Mouse (Mus musculus): ENCODE measurements around the gene Prex1. TPM values are rescaled to one million over a fixed set of nuclear protein-coding genes. Genes with fewer than 3 reads are reported as not detected.

Prex1 gene
- polyA plus RNA-seq, 1 experiment from 2014 or later = 16.0 TPM

DNA sequence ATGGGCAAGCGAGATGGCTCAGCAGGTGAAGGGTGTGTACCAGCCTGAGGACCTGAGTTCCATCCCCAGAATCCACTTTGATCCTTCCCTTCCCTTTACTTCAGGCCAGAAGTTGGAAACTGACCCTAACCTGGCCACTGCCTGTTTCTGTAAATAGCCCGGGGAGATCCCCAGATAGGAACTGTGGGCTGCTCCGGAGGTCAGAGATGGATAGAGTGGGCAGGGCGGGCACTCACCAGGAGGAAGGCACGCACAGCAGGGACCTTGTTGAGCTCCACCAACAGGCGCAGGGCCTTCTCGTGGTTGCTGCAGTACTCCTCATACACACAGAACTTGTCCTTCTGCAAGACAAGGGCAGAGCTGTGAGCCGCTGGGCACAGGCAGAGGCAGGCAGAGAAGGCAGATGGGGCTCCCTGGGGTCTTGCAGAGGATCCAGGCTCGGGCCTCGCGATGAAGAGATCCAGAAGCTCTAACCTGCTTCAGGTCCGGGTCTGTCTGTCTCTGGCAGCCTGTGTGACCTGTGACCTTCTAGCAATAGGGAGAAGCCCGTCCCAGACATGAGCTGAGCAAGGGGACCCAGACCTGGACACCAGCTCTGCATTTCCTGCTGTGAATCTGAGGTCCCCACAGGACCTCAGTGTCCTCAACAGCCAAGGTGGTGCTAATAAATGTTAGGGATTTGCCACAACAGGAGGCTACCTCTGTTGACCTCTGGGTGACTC is 75.4 kb downstream of the Prex1 start:
- no peaks in the 10 kb centered on the region for H3K36me3 ChIP-seq (ENCODE audit: control insufficient read depth, insufficient read depth, low read length)
- 74% methylated on average over 13 of the region's 13 CpGs for WGBS

DNA sequence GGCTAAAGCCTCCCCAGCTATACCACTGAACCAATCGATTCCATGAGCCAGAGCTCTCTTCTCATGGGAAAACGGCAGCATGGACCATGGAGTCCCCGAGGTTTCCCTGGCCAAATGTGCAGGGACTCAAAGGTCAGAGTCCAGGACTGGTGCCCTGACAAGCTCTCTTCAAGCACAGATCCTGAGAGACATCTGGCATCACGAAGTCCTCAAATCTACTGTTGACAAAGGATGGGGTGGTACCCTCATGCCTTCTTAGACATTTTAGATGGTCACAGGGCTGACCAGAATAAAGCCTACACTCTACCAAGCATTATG is 76.0 kb downstream of the Prex1 start:
- no peak overlapping the region for H3K4me3 ChIP-seq (ENCODE audit: low read depth, low read length)
- WGBS = 76% methylated on average over 4 of the region's 4 CpGs
- peaks cover 2% of the 10 kb centered on the region; the same call in 1 of the 2 replicates for H3K36me3 ChIP-seq (ENCODE audit: control insufficient read depth, insufficient read depth, low read length)

More for the DNA sequence above, 75.4 kb downstream of the Prex1 start:
- DNase-seq (ENCODE audit: low spot score) (no peak), ATAC-seq (ENCODE audit: insufficient number of reproducible peaks, low FRiP score, low TSS enrichment, low read depth) (no peak; the same call in 1 of the 2 replicates)
- Histone ChIP-seq H3K4me3 (ENCODE audit: low read depth, low read length) (no peak overlapping the region), H3K27me3 (ENCODE audit: control insufficient read depth, insufficient read depth, low read length) (no peaks in the 10 kb centered on the region), H3K9ac (ENCODE audit: low read length) (no peak overlapping the region), H3K4me1 (ENCODE audit: control insufficient read depth, insufficient read depth, low read length) (no peaks in the 10 kb centered on the region), H3K9me3 (ENCODE audit: control insufficient read depth, low read length) (no peaks in the 10 kb centered on the region), H3K27ac (replicated peaks; ENCODE audit: low read depth, low read length) (no peak overlapping the region), H3K4me2 (ENCODE audit: low read depth, severe bottlenecking) (no peak overlapping the region)

DNA sequence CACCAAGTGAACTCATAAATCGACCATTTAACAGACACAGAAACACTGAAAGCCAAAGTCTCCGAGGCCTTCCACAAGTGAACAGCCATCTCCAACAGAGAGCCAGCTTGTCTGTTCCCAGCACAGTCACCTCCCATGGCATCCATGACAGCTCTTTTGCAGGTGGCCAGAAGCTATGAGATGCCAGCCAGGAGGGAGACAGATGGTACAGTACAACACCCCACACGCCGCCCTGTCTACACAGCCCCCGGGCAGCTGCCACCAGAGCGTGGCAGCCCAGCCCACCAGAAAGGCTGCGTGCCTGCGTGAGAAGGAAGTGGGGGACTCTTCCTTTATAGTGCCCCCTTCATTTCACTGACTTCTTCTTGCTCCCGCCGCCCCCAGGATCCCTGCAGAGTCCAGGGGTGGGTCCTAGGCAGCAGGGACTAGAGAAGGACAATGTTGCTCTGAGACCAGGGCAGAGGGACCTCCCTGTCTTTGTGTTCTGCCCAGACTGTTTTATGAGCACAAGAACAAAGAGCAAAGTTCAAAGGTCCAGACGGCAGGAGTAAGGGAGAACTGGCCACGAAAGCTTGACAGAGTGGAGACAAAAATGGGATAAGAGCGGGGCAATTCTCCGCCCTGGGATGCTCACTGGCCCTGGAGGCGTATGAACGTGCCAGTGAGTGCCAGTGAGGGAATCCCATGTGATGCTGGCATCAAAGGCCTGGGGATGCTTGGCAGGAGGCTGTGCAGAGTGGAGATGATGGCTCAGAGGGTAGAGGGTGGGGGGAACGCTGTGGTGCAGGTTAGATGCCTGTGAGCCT is 76.6 kb downstream of the Prex1 start:
- H3K4me3 ChIP-seq (ENCODE audit: low read depth, low read length) = no peak overlapping the region
- DNase-seq (ENCODE audit: low spot score) (no peak), ATAC-seq (ENCODE audit: insufficient number of reproducible peaks, low FRiP score, low TSS enrichment, low read depth) (no peak)
- H3K9me3 ChIP-seq (ENCODE audit: control insufficient read depth, low read length) = no peaks in the 10 kb centered on the region
- H3K4me2 ChIP-seq (ENCODE audit: low read depth, severe bottlenecking) = no peak overlapping the region
- H3K27ac ChIP-seq (replicated peaks; ENCODE audit: low read depth, low read length) = no peak overlapping the region
- WGBS = 70% methylated on average over 17 of the region's 17 CpGs
- peaks cover 5% of the 10 kb centered on the region; the same call in 1 of the 2 replicates for H3K36me3 ChIP-seq (ENCODE audit: control insufficient read depth, insufficient read depth, low read length)
- no peak overlapping the region for H3K9ac ChIP-seq (ENCODE audit: low read length)
- H3K27me3 ChIP-seq (ENCODE audit: control insufficient read depth, insufficient read depth, low read length) = no peaks in the 10 kb centered on the region
- H3K4me1 ChIP-seq (ENCODE audit: control insufficient read depth, insufficient read depth, low read length) = no peaks in the 10 kb centered on the region

More for the DNA sequence above, 76.0 kb downstream of the Prex1 start:
- Histone ChIP-seq H3K4me1 (ENCODE audit: control insufficient read depth, insufficient read depth, low read length) (no peaks in the 10 kb centered on the region), H3K27me3 (ENCODE audit: control insufficient read depth, insufficient read depth, low read length) (no peaks in the 10 kb centered on the region), H3K9ac (ENCODE audit: low read length) (no peak overlapping the region), H3K9me3 (ENCODE audit: control insufficient read depth, low read length) (no peaks in the 10 kb centered on the region), H3K4me2 (ENCODE audit: low read depth, severe bottlenecking) (no peak overlapping the region), H3K27ac (replicated peaks; ENCODE audit: low read depth, low read length) (no peak overlapping the region)
- DNase-seq (ENCODE audit: low spot score) (no peak), ATAC-seq (ENCODE audit: insufficient number of reproducible peaks, low FRiP score, low TSS enrichment, low read depth) (no peak)

DNA sequence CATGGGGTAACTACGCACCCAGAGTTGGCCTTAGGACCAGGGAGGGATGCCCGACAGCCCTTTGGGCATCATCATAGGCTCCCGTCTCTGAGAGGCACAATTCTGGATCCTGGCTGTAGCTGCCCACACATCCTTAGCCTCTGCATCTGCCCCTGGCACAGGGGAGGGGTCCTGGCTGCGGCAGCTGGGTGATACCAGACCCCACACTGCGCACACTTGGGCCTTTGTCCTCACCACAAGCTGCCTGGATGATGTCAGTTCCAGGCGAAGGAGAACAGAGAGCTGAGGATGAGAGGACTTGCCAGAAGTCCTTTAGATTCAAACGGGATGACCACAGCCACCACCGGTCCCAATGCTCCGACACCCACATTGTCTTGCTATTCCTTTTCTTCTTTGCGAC is 78.1 kb downstream of the Prex1 start:
- no peak for ATAC-seq (ENCODE audit: insufficient number of reproducible peaks, low FRiP score, low TSS enrichment, low read depth)
- peaks cover 5% of the 10 kb centered on the region; the same call in 1 of the 2 replicates for H3K36me3 ChIP-seq (ENCODE audit: control insufficient read depth, insufficient read depth, low read length)
- H3K4me1 ChIP-seq (ENCODE audit: control insufficient read depth, insufficient read depth, low read length) = no peaks in the 10 kb centered on the region
- H3K4me2 ChIP-seq (ENCODE audit: low read depth, severe bottlenecking) = no peak overlapping the region
- H3K9ac ChIP-seq (ENCODE audit: low read length) = no peak overlapping the region
- 92% methylated on average over 10 of the region's 10 CpGs for WGBS
- H3K4me3 ChIP-seq (ENCODE audit: low read depth, low read length) = no peak overlapping the region
- H3K27me3 ChIP-seq (ENCODE audit: control insufficient read depth, insufficient read depth, low read length) = no peaks in the 10 kb centered on the region
- DNase-seq (ENCODE audit: low spot score) = no peak
- no peak overlapping the region for H3K27ac ChIP-seq (replicated peaks; ENCODE audit: low read depth, low read length)
- no peaks in the 10 kb centered on the region for H3K9me3 ChIP-seq (ENCODE audit: control insufficient read depth, low read length)

DNA sequence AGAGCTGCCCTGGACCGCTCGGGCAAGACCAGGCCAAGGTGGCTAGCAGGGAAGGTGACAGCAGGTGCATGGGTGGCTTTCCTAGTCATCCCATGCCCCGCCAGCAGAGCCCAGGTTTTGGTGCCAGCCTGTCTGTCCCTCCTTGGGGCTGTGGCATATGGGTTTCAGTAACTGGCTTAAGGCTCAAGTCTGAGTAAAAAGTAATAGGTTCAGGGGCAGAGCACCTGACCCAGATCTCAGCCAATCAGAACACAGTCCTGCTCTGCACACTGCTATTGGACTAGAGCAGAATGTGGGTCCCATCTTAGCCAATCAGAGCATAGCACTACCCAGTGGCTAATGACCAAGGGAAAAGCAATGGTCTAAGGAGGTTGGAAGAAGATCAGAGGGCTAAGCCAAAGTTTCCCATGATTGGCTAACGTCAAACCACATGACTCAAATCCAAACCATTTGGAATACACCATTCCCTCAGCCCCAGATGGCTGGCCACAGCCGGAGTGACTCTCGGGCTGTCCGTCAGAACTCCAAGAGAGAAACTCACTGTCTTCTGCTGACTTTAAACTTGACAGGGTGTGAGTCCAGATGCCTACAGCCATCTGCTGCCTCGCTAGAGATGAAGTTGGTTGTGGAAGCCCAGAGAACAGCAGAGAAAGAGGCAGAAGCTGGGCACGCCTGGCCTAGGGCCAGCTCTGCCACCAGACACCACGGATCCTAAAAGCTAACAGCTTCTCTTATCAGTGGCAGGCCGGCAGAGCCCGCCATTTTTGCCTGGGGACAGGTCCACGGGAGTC is 80.9 kb downstream of the Prex1 start:
- 89% methylated on average over 13 of the region's 13 CpGs for WGBS
- no peak overlapping the region for H3K4me2 ChIP-seq (ENCODE audit: low read depth, severe bottlenecking)
- no peaks in the 10 kb centered on the region for H3K27me3 ChIP-seq (ENCODE audit: control insufficient read depth, insufficient read depth, low read length)
- H3K27ac ChIP-seq (replicated peaks; ENCODE audit: low read depth, low read length) = no peak overlapping the region
- H3K36me3 ChIP-seq (ENCODE audit: control insufficient read depth, insufficient read depth, low read length) = peaks cover 5% of the 10 kb centered on the region; the same call in 1 of the 2 replicates
- no peak overlapping the region for H3K4me3 ChIP-seq (ENCODE audit: low read depth, low read length)
- ATAC-seq (ENCODE audit: insufficient number of reproducible peaks, low FRiP score, low TSS enrichment, low read depth) = no peak
- H3K9me3 ChIP-seq (ENCODE audit: control insufficient read depth, low read length) = no peaks in the 10 kb centered on the region
- no peaks in the 10 kb centered on the region for H3K4me1 ChIP-seq (ENCODE audit: control insufficient read depth, insufficient read depth, low read length)
- no peak for DNase-seq (ENCODE audit: low spot score)
- H3K9ac ChIP-seq (ENCODE audit: low read length) = no peak overlapping the region

DNA sequence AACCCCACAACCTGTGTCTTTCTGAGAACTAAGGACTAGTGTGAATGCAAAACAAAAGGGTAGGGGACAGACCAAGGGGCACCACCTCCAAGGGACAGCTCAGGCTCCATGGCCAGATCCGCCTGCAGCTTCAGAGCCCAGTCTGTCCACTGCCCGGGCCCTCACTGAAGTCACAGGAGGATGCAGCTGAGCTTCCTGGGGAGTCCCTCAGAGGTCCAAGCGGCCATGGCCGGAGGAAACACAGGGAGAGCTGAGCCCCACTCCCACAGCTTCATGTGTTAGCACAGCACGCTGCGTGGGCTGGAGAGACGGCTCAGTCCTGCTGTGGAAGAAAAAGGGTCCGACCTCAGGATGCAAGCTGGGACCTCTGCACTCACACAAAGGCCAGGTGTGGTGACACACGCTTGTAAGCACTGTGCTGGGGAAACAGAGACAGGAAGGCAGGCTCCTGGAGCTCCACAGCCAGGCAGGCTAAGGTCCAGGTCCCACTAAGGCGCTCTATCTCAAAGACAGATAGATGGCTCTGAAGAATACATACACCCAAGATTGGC is 81.9 kb downstream of the Prex1 start:
- Histone ChIP-seq H3K36me3 (ENCODE audit: control insufficient read depth, insufficient read depth, low read length) (peaks cover 7% of the 10 kb centered on the region; the same call in 1 of the 2 replicates), H3K9me3 (ENCODE audit: control insufficient read depth, low read length) (peaks cover 2% of the 10 kb centered on the region; the same call in 1 of the 2 replicates), H3K4me2 (ENCODE audit: low read depth, severe bottlenecking) (no peak overlapping the region), H3K4me3 (ENCODE audit: low read depth, low read length) (no peak overlapping the region), H3K27ac (replicated peaks; ENCODE audit: low read depth, low read length) (no peak overlapping the region), H3K4me1 (ENCODE audit: control insufficient read depth, insufficient read depth, low read length) (no peaks in the 10 kb centered on the region), H3K27me3 (ENCODE audit: control insufficient read depth, insufficient read depth, low read length) (no peaks in the 10 kb centered on the region), H3K9ac (ENCODE audit: low read length) (no peak overlapping the region)
- ATAC-seq (ENCODE audit: insufficient number of reproducible peaks, low FRiP score, low TSS enrichment, low read depth) (no peak), DNase-seq (ENCODE audit: low spot score) (no peak)
- 87% methylated on average over 10 of the region's 10 CpGs for WGBS

DNA sequence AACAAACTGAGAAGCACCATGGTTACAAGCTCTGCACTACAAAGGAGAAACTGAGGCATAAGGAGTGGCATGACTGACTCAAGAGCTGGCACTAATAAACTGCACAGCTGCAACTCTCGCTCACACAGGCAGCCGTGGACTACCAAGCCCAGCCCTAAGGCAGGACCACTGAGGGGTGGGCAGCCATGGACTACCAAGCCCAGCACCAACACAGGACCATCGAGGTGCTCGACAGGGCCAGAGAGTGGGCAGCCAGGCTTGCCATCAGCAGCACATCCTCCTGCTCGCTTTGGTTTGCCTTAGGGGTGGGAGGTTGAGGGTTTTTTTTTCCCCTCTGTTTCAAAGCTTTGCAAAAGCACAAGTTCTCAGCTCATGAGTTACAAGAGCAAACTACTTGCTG is 82.4 kb downstream of the Prex1 start:
- H3K36me3 ChIP-seq (ENCODE audit: control insufficient read depth, insufficient read depth, low read length) = peaks cover 7% of the 10 kb centered on the region; the same call in 1 of the 2 replicates
- DNase-seq (ENCODE audit: low spot score) = no peak
- no peak for ATAC-seq (ENCODE audit: insufficient number of reproducible peaks, low FRiP score, low TSS enrichment, low read depth)
- no peak overlapping the region for H3K4me3 ChIP-seq (ENCODE audit: low read depth, low read length)
- 96% methylated on average over 5 of the region's 5 CpGs for WGBS
- peaks cover 2% of the 10 kb centered on the region; the same call in 1 of the 2 replicates for H3K9me3 ChIP-seq (ENCODE audit: control insufficient read depth, low read length)
- no peaks in the 10 kb centered on the region for H3K4me1 ChIP-seq (ENCODE audit: control insufficient read depth, insufficient read depth, low read length)
- no peak overlapping the region for H3K4me2 ChIP-seq (ENCODE audit: low read depth, severe bottlenecking)
- H3K9ac ChIP-seq (ENCODE audit: low read length) = no peak overlapping the region
- H3K27ac ChIP-seq (replicated peaks; ENCODE audit: low read depth, low read length) = no peak overlapping the region
- H3K27me3 ChIP-seq (ENCODE audit: control insufficient read depth, insufficient read depth, low read length) = no peaks in the 10 kb centered on the region

All from limb, embryonic 11.5 days (tissue).